Mouse (Mus musculus): Measurements from ENCODE around the gene Flnb. TPM values are rescaled to one million over a fixed set of nuclear protein-coding genes. Genes with fewer than 3 reads are reported as not detected.

The Flnb gene
- polyA plus RNA-seq, 1 experiment from 2014 or later = 14.4 TPM

DNA sequence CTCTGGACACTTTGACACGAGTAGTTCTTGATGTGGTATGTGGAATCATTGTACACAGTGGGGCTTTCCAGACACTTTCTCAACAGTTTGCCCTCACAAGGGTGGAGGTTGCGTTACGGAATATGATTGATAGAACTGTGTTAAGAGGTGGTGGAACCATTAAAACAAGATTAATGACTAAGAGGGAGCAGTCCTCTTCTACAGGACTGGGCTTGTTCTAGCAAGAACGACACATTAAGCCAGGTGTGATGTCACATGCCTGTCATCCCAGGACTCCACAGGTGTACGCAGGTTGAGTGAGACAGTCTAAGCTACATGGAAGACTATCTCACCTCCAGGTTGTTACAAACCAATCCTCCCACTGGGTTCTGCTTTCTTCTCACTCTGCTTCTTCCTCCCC lies 181.7 kb downstream of the Flnb start:
- peaks cover 9% of the 10 kb centered on the region for H3K27me3 ChIP-seq (ENCODE audit: control insufficient read depth, insufficient read depth, low read length)
- H3K9ac ChIP-seq (ENCODE audit: low read length) = no peak overlapping the region
- no peaks in the 10 kb centered on the region for H3K36me3 ChIP-seq (ENCODE audit: control insufficient read depth, insufficient read depth, low read length)
- no peak for ATAC-seq (ENCODE audit: insufficient read depth, low FRiP score, low TSS enrichment)
- H3K4me3 ChIP-seq (ENCODE audit: low read depth, low read length) = no peak overlapping the region
- H3K4me1 ChIP-seq (ENCODE audit: control insufficient read depth, insufficient read depth, low read length) = peaks cover 4% of the 10 kb centered on the region; the same call in 1 of the 2 replicates
- H3K27ac ChIP-seq (ENCODE audit: low read depth, low read length) = no peak overlapping the region
- H3K4me2 ChIP-seq (ENCODE audit: low read depth) = no peak overlapping the region
- WGBS = 80% methylated on average over 5 of the region's 5 CpGs
- DNase-seq (ENCODE audit: low spot score) = no peak
- H3K9me3 ChIP-seq (ENCODE audit: control insufficient read depth, low read length) = no peaks in the 10 kb centered on the region

DNA sequence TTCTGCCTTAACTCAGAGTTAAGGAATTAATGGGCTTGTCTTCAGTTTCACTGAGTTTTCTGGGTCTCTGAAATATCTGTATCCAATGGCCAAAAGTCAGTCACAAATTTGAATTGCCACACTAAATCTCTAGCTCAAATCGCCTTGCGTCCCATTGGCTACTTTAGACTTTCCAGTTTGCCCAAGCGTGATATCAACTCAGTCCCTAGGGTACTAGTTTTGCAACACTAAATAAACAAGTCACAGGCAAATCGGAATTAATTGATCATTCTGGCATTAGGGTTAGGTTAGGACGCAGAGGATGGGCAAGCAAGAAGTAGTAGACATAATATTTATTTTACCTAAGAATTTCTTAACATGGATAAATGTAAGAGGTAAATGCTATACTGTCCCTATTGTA lies 182.5 kb downstream of the Flnb start:
- ATAC-seq (ENCODE audit: insufficient read depth, low FRiP score, low TSS enrichment) = no peak
- peaks cover 4% of the 10 kb centered on the region; the same call in 1 of the 2 replicates for H3K4me1 ChIP-seq (ENCODE audit: control insufficient read depth, insufficient read depth, low read length)
- no peak overlapping the region for H3K9ac ChIP-seq (ENCODE audit: low read length)
- no peaks in the 10 kb centered on the region for H3K36me3 ChIP-seq (ENCODE audit: control insufficient read depth, insufficient read depth, low read length)
- H3K9me3 ChIP-seq (ENCODE audit: control insufficient read depth, low read length) = no peaks in the 10 kb centered on the region
- H3K4me2 ChIP-seq (ENCODE audit: low read depth) = no peak overlapping the region
- no peak for DNase-seq (ENCODE audit: low spot score)
- 86% methylated on average over 5 of the region's 5 CpGs for WGBS
- H3K27ac ChIP-seq (ENCODE audit: low read depth, low read length) = no peak overlapping the region
- H3K27me3 ChIP-seq (ENCODE audit: control insufficient read depth, insufficient read depth, low read length) = peaks cover 9% of the 10 kb centered on the region
- no peak overlapping the region for H3K4me3 ChIP-seq (ENCODE audit: low read depth, low read length)

Other genes with a start within 250 kb of the Flnb start
- gene Gm3558, start 249.4 kb upstream of the Flnb start, polyA plus RNA-seq (2014; fragmentation: Nextera tagmentation; extraction: Ambion mirVana) = 0.89 and 1.2 TPM in 2 replicates
- gene Gm10338, start 222.4 kb upstream of the Flnb start, polyA plus RNA-seq (2014; fragmentation: Nextera tagmentation; extraction: Ambion mirVana) = not detected in 2 replicates
- gene Gm10128, start 174.0 kb upstream of the Flnb start, polyA plus RNA-seq (2014; fragmentation: Nextera tagmentation; extraction: Ambion mirVana) = not detected in 2 replicates
- not detected in 2 replicates for gene Gm26661, start 26.4 kb upstream of the Flnb start, polyA plus RNA-seq (2014; fragmentation: Nextera tagmentation; extraction: Ambion mirVana)
- gene Gm45521, start 139.3 kb downstream of the Flnb start, polyA plus RNA-seq (2014; fragmentation: Nextera tagmentation; extraction: Ambion mirVana) = not detected in 2 replicates
- not detected in 2 replicates for gene Dnase1l3, start 176.6 kb downstream of the Flnb start, polyA plus RNA-seq (2014; fragmentation: Nextera tagmentation; extraction: Ambion mirVana)
- gene Abhd6, start 184.9 kb downstream of the Flnb start, polyA plus RNA-seq (2014; fragmentation: Nextera tagmentation; extraction: Ambion mirVana) = 17.3 and 17.5 TPM in 2 replicates

Data from neural tube, embryonic 11.5 days (tissue).